Mouse (Mus musculus) liver, embryonic 14.5 days (tissue): ENCODE results near the gene Ptprn. TPM values are rescaled to one million over a fixed set of nuclear protein-coding genes. Genes with fewer than 3 reads are reported as not detected.

Experiments
- ATAC-seq: fragments of 200-750 bp; cut with Nextera tagmentation; 2 replicates; pipeline ENCODE4 v1.8.0; 2017; ENCODE audit warnings: moderate number of reproducible peaks, mild to moderate bottlenecking, moderate library complexity; ENCODE audit not compliant: insufficient read depth
- DNase-seq, 3 experiments: peaks; one replicate each; pipeline ENCODE4 v3.0.0-alpha.2; 2012 to 2013; ENCODE audit warnings: low read depth in 3 of 3, low spot score in 3 of 3
- H3K27ac ChIP-seq: fragments of 300-500 bp; sonication (generic); 2 replicates; pipeline ENCODE4 v1.5.1; 2014; ENCODE audit warnings: moderate library complexity, mild to moderate bottlenecking, control low read depth, inconsistent platforms
- H3K27me3 ChIP-seq: fragments of 300-500 bp; sonication (generic); 2 replicates; pipeline ENCODE4 v1.6.1; 2014; ENCODE audit warnings: mild to moderate bottlenecking, low read length, moderate library complexity; ENCODE audit not compliant: control insufficient read depth, insufficient read depth
- H3K36me3 ChIP-seq: fragments of 300-500 bp; sonication (generic); replicated peaks from 2 replicates; pipeline ENCODE4 v1.6.1; 2014; ENCODE audit warnings: low read depth; ENCODE audit not compliant: control insufficient read depth, insufficient read depth
- H3K4me1 ChIP-seq, 2 experiments: fragments of 200-500 bp in 1 of 2; fragments of 300-500 bp in 1 of 2; sonication (generic) in 1 of 2; replicated peaks; 2 replicates each; pipeline ENCODE4 v1.6.1; 2012 to 2014; ENCODE audit warnings: antibody characterized with exemption in 1 of 2, inconsistent platforms in 1 of 2, low read length in 1 of 2; ENCODE audit not compliant: control insufficient read depth in 2 of 2, insufficient read depth in 2 of 2
- H3K4me2 ChIP-seq: fragments of 300-500 bp; sonication (generic); 2 replicates; pipeline ENCODE4 v1.6.1; 2014; ENCODE audit warnings: low read depth, mild to moderate bottlenecking, control low read depth, moderate library complexity
- H3K4me3 ChIP-seq, 2 experiments: fragments of 200-500 bp in 1 of 2; fragments of 300-500 bp in 1 of 2; sonication (generic) in 1 of 2; 2 replicates each; pipeline ENCODE4 v1.5.1; 2012 to 2014; ENCODE audit warnings: low read depth in 2 of 2, low read length in 2 of 2, mild to moderate bottlenecking in 2 of 2, control low read depth in 1 of 2, inconsistent platforms in 1 of 2, moderate library complexity in 1 of 2; ENCODE audit not compliant: insufficient read depth in 1 of 2
- H3K9ac ChIP-seq: fragments of 300-500 bp; sonication (generic); replicated peaks from 2 replicates; pipeline ENCODE4 v1.6.1; 2014; ENCODE audit warnings: mild to moderate bottlenecking, control low read depth, moderate library complexity
- H3K9me3 ChIP-seq: fragments of 300-500 bp; sonication (generic); 2 replicates; pipeline ENCODE4 v1.6.1; 2016; ENCODE audit warnings: low read length, mixed read lengths; ENCODE audit not compliant: control insufficient read depth
- CTCF ChIP-seq: IDR thresholded peaks from 2 replicates; pipeline ENCODE4 v1.5.1; 2016; ENCODE audit warnings: antibody characterized with exemption, low read depth, control low read depth
- EP300 ChIP-seq: IDR thresholded peaks from 2 replicates; pipeline ENCODE4 v1.6.1; 2016; ENCODE audit warnings: antibody characterized with exemption, low read depth
- WGBS: fragments of 180-500 bp; shearing (Covaris S2); extraction: QIAGEN DNeasy Blood & Tissue Kit; methylation state at CpG from one replicate; pipeline ENCODE4 v1.1.7; 2014; ENCODE audit not compliant: insufficient replicate concordance; 5-methylcytosine and 5-hydroxymethylcytosine counted together
- polyA plus RNA-seq, 2 experiments: library from polyadenylated mRNA; depleted of rRNA in 1 of 2; stranded (reverse) in 1 of 2; unstranded in 1 of 2; fragments of >200 nt; fragmentation: Nextera tagmentation in 1 of 2; extraction: Ambion mirVana in 1 of 2; gene quantifications; 2 replicates each; pipeline versions ENCODE4 v1.2.1 to v1.2.3; 2012 to 2014

The Ptprn gene
- polyA plus RNA-seq, 2 experiments: 0.17 to 0.26 TPM

DNA sequence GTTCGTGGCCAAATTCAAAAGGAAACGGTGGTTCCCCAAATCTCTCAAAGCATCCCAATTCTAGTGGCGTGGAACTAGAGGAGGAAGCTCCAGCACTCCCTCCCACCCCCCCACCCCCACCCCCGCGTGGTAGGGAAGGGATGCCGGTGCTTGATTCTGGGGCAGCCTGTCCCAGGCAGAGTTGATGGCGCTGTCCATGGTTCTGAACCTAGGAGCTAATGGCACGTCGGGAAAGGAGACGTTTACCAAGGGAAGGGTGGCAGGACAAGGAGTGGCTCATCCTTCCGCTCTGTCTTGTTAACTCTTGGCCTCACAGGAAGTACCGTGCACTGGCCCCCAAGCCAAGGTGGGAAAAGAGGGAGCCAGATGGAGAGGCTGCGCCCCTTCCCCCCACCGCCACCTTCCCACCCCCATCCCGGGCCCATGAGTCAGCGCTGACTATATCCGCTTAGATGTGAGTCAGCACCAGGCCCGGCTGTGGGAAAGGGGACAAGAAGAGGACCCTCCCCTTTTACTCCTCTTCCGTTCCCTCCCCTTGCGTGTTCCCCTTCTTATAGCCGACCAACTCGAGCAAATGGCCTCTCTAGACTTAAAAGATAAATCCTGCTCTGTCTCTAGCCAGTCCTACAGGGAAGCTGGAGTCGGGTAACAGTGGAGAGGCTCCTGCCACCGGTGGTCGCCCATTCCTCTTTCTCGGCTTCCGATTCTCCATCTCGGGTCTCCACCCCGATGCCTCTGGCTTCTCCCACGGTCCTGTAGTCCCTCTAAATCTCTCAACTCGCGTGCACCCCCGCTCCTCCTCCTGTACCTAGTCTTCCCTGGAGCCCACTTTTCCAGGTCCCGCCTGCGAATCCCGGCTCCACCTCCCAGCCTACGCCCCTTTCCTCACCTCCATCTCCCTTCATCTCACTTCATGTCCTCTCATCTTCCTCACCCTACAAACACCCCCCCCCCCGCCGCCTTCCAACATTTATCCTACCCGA, 1.0 kb downstream of the Ptprn start:
- Histone ChIP-seq H3K36me3 (no peaks in the 10 kb centered on the region), H3K27ac (no peak overlapping the region), H3K4me2 (no peak overlapping the region), H3K27me3 (peaks cover 28% of the 10 kb centered on the region), H3K9ac (no peak overlapping the region), H3K4me1 (no peaks in the 10 kb centered on the region), H3K4me3 (no peak overlapping the region), H3K9me3 (no peaks in the 10 kb centered on the region)
- WGBS: 2% methylated on average over 40 of the region's 40 CpGs
- ATAC-seq: no peak
- DNase-seq: peak; percentile 45 to 56 (median 53)
- TF ChIP-seq CTCF: no peak
- TF ChIP-seq EP300: no peak

DNA sequence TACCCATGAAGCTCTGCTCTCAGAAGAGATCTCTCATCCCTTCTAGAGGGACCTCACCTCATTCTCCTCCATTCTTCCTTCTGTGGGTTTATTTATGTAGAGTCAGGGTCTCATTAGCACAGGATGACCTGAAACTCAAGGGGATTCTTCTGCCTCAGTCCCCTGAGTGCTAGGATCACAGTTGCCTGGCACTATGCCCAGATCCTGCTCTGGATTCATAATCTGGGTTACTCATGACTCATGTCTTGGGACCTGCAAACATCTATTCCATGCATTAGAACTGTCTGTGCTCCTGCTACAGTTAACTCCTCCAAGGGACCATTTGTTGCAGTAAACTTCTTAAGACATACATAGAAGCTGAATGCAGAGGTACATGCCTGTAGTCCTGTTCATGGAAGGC, 3.0 kb downstream of the Ptprn start:
- no peak overlapping the region for H3K4me3 ChIP-seq

DNA sequence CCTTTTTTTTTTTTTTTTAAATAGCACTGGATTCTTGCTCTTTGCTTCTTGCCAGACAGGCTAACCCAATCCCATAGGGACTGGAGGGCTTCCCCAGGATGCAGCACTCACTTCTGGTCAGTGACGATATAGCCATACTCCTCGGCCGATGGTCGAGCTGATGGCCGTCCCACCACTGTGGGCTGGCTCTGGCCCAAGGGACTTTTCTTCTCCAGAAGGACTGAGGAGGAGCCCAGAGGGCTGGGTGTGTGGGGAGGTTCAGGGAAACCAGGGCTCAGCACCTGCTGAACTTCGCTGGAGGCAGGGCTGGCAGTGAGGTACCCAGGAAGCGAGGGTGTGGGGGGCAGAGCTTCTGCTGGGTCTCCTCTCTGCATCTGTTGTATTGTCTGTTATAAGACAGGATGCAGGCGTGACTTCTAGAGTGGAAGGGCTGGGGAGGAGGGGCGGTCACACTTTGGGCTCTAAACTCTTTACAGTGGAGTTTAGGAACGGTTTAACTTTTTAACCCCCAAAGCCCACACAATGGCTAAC, 8.7 kb downstream of the Ptprn start:
- H3K9ac ChIP-seq: no peak overlapping the region
- TF ChIP-seq EP300 (no peak), CTCF (no peak)

More for the DNA sequence above, 3.0 kb downstream of the Ptprn start:
- Histone ChIP-seq H3K9me3 (no peaks in the 10 kb centered on the region), H3K4me1 (no peaks in the 10 kb centered on the region), H3K36me3 (no peaks in the 10 kb centered on the region), H3K27ac (no peak overlapping the region), H3K9ac (no peak overlapping the region), H3K27me3 (peaks cover 27% of the 10 kb centered on the region), H3K4me2 (no peak overlapping the region)
- DNase-seq: no peak
- TF ChIP-seq EP300: no peak
- no peak for TF ChIP-seq CTCF
- ATAC-seq: no peak

DNA sequence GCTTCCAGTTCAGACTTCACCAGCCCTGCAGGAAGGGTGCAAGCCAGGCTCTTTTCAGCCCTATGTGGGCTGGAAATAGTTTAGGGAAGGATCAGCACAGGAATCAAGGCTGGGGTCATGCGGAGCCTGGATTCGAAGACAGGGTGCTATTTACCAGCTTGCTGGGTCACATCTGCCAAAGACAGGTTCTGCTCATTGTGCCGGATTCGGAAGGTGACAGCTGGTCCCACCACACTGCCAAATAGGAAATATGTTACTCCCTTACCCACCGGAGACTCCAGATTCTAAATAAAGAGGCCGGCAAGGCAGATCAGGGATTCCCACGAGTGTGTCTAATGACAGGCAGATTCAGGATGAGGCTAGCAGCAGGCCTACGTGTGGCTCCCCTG, 9.7 kb downstream of the Ptprn start:
- no peak overlapping the region for H3K4me3 ChIP-seq
- H3K27me3 ChIP-seq: no peaks in the 10 kb centered on the region
- H3K4me2 ChIP-seq: no peak overlapping the region
- TF ChIP-seq CTCF (no peak), EP300 (no peak)
- peaks cover 0 to 3% of the 10 kb centered on the region in 2 experiments; a peak in 2 of 4 replicates for H3K4me1 ChIP-seq
- DNase-seq (no peak), ATAC-seq (no peak)
- no peak overlapping the region for H3K27ac ChIP-seq
- H3K36me3 ChIP-seq: no peaks in the 10 kb centered on the region
- 68% methylated on average over 8 of the region's 8 CpGs for WGBS
- no peak overlapping the region for H3K9ac ChIP-seq
- H3K9me3 ChIP-seq: no peaks in the 10 kb centered on the region

More for the DNA sequence above, 8.7 kb downstream of the Ptprn start:
- no peak overlapping the region for H3K27ac ChIP-seq
- H3K36me3 ChIP-seq: no peaks in the 10 kb centered on the region
- peaks cover 0 to 3% of the 10 kb centered on the region in 2 experiments; a peak in 2 of 4 replicates for H3K4me1 ChIP-seq
- H3K4me3 ChIP-seq: no peak overlapping the region
- WGBS: 46% methylated on average over 10 of the region's 10 CpGs
- no peak for DNase-seq
- no peak for ATAC-seq
- H3K27me3 ChIP-seq: no peaks in the 10 kb centered on the region
- no peaks in the 10 kb centered on the region for H3K9me3 ChIP-seq
- H3K4me2 ChIP-seq: no peak overlapping the region

DNA sequence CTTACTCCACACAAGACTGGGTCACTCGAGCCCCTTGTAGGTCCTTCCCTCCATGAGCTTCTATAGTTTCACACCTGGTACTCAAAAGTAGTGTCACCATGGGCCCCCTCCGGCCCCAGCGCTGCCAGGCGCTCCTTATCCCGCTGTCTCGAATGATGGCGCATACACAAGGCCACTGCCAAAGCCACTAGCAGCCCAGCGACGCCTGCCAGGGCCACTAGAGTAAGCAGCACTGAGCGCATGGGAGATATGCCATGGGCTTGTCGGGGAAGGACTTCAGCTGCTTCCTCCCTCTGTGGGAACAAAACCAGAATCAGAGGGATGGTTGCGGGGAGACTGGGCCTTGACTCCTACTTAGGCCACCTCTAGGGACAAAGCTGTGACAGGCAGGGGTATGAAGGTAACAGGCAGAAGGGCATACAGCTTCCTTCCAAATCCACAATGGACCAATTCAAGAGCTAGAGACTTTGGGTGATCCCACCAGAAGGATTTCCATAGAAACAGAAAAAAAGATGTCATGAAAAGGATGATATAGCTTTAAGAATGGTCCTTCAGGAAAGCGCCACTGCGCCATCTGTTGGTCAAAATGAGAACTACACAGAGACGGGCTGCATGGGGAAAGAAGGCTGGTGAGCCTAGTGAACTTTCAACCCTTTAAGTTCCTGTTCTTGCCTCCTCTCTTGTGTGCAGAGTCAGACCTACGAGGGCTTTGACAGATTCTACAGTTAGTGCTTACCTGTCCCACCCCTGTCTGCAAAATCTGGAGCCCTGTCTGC, 10.3 kb downstream of the Ptprn start:
- Histone ChIP-seq H3K4me1 (peaks cover 0 to 3% of the 10 kb centered on the region in 2 experiments; a peak in 2 of 4 replicates), H3K27ac (no peak overlapping the region), H3K4me3 (no peak overlapping the region), H3K9ac (no peak overlapping the region), H3K9me3 (no peaks in the 10 kb centered on the region), H3K4me2 (no peak overlapping the region), H3K27me3 (no peaks in the 10 kb centered on the region), H3K36me3 (no peaks in the 10 kb centered on the region)
- 54% methylated on average over 16 of the region's 16 CpGs for WGBS
- DNase-seq (peak; percentile 56 to 65 (median 58)), ATAC-seq (no peak)
- TF ChIP-seq EP300 (no peak), CTCF (peak; percentile 94)
